Mouse (Mus musculus) inflammation-experienced regulatory T-cells, adult 6 months (primary cell): ENCODE measurements around the gene Kmt5b. TPM values are rescaled to one million over a fixed set of nuclear protein-coding genes. Genes with fewer than 3 reads are reported as not detected.

Source experiments
- ATAC-seq: one replicate; pipeline ENCODE4 v1.8.0; 2017
- polyA plus RNA-seq, 3 experiments: library from polyadenylated mRNA; unstranded; fragments of 100-300 nt; shearing (Covaris generic); gene quantifications; one replicate each; pipeline ENCODE4 v1.2.1; 2017

Gene Kmt5b
- polyA plus RNA-seq, 3 experiments from 2014 or later = 25.1 to 41.5 (median 32.7) TPM

- no peak for ATAC-seq
These were observed 77.6 kb downstream of the Kmt5b start for GRCm38 (mm10) chr19:3844836-3845235.

GRCm38 (mm10) chr19:3845339-3845738 lies 78.1 kb downstream of the Kmt5b start:
- ATAC-seq = no peak

GRCm38 (mm10) chr19:3845803-3846406 lies 78.7 kb downstream of the Kmt5b start:
- ATAC-seq = no peak

DNA sequence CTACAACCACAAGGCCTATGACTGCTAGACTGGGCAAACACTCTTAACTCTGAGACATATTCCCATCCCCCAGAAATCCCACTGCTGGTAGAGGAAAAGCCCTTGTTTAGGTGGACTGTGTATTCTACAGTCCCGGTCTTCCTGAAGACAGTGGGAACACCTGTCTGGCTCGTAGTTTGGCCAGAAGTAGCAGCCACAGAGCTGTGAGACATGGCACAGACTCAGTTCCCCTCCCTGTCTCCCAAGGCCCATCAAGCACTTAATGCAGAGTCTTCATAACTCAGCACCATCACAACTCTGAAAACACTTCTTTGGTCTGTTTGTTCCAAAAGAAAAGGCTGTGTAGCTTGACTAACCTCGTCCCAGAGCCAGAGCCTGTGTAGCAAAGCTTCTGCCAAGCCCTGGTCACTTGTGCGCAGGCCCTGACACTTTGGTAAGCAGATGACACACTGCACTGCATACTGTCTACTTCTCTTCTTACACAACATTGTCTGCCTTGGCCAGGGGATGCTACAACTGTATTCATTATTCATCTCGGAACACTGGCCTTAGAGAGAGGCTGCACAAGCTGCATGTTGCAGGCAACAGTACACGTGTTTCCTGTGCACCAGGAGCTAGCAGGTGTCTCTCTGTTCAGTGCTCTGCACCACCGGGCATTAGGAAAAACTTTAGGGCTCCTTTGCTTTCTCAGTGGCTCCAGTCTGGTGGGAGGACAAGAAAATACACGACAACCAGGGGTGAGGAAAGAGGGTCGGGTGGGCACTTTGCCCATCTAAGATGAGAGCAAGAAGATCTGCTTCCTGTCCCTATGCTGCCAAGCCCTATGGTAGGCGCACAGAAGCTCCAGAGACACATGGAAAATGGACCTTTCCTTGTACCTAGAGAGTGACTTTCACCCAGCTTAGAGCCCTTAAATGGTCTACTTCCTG lies 79.7 kb downstream of the Kmt5b start:
- ATAC-seq = no peak

DNA sequence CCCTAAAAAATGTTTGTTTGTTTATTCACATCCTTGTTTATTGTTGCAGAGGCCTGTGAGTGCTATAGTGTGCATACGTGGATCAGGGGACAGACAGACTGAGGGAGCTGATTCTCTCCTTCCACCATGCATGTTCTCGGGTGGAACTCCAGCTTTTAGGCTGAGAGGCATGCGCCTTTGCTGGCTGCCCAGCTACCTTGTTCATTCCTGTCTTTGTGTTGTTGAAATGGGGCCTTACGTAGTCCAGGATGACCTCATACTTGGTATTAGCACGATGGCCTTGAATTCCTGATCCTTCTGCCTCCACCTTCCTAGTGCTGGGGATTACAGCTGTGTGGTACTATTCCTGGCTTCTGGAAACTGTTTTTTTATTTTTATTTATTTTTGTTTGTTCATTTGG lies 80.5 kb downstream of the Kmt5b start:
- no peak for ATAC-seq

- ATAC-seq = no peak
These were observed 81.1 kb downstream of the Kmt5b start for GRCm38 (mm10) chr19:3848207-3848808.

- no peak for ATAC-seq
These were observed 82.0 kb downstream of the Kmt5b start for GRCm38 (mm10) chr19:3849251-3849650.

DNA sequence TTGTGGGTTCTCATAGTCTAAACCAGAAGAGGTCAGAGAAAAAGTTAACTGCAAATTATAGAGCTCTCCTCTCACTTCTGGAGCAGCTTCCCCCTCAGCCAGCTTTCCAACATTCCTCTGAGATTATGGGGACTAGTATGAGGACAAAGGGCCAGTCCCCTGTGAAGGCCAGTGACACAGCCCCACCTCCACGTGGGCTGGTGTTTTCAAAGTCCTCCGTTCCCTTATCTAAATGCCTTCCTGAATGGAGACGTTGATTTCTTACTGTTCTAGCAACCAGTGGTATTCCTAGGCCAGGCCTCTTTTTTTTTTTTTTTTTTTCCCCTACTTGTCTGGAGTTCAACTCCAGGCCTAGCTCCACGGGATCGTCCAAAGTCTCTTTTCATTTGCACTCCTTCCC lies 82.9 kb downstream of the Kmt5b start:
- no peak for ATAC-seq

GRCm38 (mm10) chr19:3850847-3851469 lies 83.7 kb downstream of the Kmt5b start:
- peak; percentile 13 for ATAC-seq

DNA sequence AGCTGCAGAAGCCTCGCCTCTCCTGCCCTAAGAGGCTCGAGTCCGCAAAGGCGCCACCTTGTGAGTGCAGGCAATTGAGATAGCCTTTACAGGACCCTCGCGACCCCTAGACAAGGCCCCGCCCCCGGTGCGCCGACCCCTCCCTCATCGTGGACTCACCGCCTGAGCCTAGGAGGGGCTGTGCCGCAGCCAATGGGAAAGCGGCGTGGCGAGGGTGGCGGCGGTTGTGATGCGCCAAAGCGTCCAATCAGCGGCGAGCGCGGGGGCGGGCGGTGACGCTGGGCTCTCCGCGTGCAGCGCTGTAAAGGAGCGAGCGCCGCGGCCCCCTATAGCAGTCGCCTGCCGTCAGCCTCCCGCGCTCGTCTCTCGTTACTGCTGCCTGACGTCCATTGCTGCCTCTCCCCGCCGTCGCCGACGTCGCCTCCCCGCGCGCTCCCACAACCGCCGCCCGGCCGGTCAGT lies 84.3 kb downstream of the Kmt5b start, which contains the start of gene Chka:
TSS of gene Chka (plus strand) at position 272 of the 461 bp plus-strand sequence.
- peak; percentile 95 for ATAC-seq

GRCm38 (mm10) chr19:3851979-3852681 lies 84.9 kb downstream of the Kmt5b start:
- no peak for ATAC-seq

DNA sequence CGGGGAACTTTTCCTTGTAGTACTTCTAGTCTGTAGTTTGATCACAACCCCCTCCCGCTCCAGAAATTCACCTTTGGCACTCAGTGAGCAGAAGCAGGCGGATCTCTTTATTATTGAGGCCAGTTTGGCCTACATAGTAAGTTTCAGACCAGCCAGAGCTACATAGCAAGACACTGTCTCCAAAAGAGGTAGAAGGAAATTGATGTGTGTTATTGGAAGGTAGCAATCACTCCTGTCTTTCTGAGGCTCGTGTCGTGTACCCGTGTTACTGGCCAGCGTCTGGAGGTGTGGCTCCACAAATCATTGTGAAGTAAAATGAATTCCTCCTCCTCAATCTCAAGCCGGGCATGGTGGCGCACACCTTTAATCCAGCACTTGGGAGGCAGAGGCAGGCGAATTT lies 85.9 kb downstream of the Kmt5b start:
- no peak for ATAC-seq

DNA sequence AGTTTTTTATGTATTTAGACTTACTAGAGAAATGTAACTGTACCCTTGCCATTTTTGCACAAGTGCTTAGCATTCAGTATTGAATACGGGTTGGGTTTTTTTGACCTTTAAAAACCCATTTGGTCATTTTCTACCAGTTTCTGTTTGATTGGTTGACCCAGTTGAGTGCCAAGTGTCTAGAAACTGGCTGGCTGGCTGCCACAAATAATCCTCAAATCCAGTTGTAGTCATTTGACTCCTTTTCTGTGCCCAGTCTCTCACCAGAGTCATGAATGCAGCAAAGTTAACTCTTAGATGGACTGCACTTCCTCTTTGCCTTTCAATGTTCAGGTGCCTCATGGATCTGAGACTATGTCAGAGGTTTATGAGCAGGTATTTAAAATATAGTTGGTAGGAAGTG lies 86.7 kb downstream of the Kmt5b start:
- ATAC-seq = no peak

- ATAC-seq = no peak
These were observed 87.9 kb downstream of the Kmt5b start for GRCm38 (mm10) chr19:3855091-3855490.

DNA sequence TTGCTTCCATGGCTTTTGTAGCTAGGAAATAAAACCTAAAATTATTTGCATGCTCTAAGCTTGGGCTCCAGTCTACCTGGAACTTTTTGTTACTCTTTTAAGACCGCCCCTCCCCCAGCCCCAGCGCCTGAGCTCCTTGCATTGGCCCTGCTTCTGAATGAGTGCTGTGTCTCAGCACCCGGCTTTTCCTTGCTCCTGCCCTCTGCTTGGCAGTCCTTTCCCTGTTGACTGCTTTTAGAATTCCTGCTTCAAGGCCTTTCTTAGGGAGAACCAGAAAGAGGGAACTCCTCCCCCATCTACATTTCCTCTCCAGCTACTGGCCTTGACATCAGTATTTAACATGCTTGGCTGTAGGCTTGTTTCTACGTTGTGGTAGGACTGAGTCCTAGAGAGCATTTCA lies 88.4 kb downstream of the Kmt5b start:
- no peak for ATAC-seq

DNA sequence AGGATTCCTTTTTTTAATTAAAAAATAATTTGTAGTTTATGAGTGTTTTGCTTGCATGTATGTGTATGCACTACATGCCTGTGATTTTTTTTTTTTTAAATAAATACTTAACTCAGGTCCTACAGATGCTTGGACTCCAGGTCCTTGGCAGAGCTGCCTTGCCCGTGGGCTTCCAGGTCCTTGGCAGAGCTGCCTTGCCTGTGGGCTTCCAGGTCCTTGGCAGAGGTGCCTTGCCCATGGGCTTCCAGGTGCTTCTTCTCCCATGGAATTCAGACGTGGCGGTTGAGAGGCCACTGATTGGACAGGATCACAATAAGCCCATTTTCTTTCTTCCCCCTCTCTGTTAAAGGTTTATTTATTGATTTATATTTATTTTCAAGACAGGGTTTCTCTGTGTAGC lies 90.0 kb downstream of the Kmt5b start:
- ATAC-seq = no peak

- ATAC-seq = no peak
These were observed 95.5 kb downstream of the Kmt5b start for GRCm38 (mm10) chr19:3862713-3863112.

- no peak for ATAC-seq
These were observed 97.7 kb downstream of the Kmt5b start for GRCm38 (mm10) chr19:3864960-3865359.
